Mouse (Mus musculus): ENCODE measurements around the gene Dda1. TPM values are rescaled to one million over a fixed set of nuclear protein-coding genes. Genes with fewer than 3 reads are reported as not detected.
"Not testable (repeated sequence)": the region's sequence is repeated elsewhere in the genome, so short reads cannot be mapped to it uniquely, and the experiment has no call there.

The Dda1 gene
- total RNA-seq, 4 experiments from 2014 or later, result 24.5 to 31.8 (median 26.5) TPM

DNA sequence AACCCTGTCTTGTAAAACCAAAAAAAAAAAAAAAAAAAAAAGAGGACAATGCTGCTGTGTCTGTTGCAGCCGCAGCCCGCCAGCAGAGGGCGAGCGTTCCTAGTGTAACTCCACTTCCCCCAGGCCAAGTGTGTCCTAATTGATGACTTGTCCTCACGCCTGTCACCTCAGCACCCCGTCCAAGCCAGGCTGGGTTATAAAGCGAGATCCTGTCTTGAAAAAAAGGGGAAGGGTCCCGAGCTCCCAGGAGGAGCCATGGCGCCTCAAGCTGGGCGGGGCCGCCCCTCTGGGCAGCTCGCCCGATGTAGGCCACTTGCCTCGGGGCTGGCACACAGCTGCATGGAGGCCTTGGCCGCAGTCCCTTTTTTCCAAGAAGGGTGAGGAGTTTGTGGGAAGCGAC, 26.0 kb downstream of the Dda1 start:
- DNase-seq (ENCODE audit: low spot score in 2 of 2), result peak; percentile 76 to 81

DNA sequence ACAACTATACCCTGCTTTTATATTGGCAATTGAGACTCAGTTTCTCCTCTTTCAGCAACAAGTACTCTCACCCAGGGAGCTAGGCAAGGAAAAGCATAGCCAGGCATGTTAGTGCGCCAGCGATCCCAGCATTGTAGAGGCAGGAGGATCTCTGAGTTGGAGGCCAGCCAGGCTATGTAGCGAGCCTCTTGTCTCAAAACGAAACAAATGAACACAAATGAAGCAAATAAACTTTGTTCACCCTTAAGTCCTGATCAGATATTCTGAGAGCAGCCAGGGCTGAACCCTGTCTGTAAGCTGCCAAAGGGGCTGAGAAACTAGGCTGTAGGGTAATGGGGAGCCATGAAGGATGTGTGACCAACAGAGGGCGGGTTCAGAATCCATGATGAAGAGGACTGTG, 26.8 kb downstream of the Dda1 start:
- DNase-seq (ENCODE audit: low spot score in 2 of 2), result no peak

DNA sequence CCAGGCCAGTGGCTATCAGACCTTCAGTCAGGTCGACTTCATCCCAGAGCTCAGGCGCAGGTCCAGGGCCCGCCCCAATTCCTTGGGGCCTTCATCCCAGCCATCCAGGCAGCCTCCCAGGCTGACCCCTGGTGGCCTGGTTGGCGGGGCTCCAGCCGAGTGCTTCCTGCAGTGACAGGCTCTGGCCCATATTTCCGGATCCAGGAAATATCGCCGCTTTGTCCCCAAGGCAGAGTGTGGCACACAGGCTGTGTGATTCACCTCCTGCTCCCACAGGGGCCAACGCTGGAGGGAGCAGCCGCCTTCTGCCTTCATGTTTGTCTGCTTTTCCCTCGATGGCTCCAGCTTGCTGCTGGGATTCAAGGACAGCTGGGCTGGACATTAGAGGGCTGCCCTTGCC, 27.5 kb downstream of the Dda1 start:
- DNase-seq (ENCODE audit: low spot score in 2 of 2), result peak; percentile 82 to 91

DNA sequence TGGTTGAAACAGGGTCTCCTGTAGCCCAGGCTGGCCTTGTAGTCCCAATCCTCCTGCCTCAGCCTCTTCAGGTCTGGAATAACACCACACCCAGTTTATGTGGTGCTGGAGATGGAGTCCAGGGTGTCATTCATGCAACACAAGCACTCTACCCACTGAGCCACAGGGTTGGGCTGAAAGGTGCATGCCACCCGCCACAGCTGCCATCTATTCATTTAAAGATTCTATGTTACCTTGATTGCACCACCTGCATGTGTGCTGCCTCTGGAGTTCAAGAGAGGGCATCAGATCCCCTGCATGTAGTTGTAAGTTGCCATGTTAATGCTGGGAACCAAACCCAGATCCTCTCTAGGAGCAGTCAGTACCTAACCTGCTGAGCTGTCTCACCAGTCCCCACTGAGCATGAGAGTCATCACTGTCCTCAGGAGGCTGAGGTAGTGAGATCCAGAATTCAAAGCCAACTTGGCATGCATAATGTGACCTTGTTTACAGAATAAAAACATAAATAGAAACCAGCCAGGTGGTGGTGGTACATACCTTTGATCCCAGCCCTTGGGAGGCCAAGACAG, 28.2 kb downstream of the Dda1 start:
- DNase-seq (ENCODE audit: low spot score in 2 of 2), result no peak

DNA sequence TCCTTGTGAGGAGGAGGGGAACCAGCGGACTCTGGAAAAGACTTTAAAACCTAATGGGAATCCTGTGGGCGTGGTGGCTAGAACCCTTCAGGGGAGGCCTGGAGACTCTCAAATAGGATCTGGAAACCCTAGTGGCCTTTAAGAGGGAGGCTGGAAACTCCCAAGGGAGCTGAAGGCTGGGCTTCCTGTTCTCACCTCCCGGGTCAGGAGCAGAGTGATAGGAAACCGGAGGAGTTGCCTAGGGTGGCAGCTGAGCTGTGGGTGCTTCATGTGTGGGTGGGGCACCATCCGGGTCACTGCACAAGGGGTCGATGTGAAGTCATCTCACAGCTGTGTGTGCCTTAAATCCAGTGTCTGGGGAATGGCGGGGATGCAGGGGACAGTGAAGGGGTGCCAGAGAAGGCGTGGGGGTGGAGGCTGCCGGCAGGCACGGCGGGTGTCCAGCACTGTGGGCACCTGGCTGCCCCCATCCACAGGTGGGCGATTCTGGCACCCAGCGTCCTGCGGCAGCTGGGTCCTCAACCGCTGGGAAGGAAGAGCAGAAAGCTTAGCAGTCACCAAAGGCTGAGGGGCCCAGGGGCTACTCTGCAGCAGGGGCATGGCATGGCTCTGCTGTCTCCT, 29.0 kb downstream of the Dda1 start:
- DNase-seq (ENCODE audit: low spot score in 2 of 2), result no peak

DNA sequence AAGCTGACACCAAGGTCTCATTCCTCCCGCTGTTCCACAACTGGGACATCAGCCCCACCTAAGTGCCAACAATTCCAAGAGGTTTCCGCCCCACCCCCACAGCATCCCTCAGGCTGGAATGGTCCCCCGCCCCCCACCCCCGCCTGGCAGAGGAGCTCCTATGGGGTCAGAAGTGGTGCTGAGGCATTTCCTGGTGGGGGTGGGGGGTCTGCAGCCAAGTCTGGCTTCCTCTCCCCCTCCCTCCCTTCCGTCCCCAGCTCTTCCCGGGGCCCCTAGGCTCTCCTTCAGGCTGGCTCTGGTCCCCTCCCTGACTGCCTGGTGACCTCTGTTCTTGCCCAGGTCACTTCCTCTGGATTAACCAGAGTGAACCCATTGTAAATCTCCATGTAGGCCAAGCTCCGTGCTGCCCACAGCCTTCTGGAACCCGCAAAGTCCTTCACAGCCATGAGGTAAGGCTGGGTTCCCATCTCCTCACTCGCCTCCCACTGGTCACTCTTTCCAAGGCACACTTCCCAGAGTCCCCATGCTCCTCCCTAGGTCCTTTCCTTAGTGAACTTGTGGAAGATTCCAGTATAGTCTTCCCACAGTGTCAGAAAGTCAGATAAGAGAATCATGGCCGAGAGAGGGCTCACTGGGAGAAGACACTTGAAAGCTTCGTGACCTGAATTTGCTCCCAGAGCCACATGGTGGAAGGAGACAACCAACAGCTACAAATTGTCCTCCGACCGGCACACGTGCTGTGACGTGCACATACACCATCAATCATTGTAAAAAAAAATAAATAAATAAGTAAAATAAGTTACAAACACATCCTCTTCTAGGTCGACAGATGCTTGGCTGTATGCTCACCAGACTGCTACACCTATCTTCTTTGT, 30.1 kb downstream of the Dda1 start:
- no peak for DNase-seq (ENCODE audit: low spot score in 2 of 2)

DNA sequence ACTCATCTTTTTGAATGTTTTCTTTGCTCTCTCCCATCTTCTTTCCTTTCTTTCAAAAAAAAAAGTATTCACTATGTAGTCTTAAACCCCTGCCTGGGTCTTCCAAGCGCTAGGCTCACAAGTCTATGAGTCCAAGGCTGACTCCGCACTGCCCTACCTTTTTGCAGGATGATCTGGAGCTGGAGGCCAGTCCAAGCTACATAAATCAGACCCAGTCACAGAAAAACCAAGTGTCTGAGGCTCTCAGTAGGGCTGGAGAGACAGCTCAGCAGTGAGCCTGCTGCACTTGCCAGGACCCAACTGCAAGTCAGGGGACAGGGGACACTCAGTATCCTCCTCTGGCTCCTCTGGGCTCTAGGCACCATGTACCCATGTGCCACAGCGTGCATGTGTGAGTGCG, 35.4 kb downstream of the Dda1 start:
- no peak for DNase-seq (ENCODE audit: low spot score in 2 of 2)

DNA sequence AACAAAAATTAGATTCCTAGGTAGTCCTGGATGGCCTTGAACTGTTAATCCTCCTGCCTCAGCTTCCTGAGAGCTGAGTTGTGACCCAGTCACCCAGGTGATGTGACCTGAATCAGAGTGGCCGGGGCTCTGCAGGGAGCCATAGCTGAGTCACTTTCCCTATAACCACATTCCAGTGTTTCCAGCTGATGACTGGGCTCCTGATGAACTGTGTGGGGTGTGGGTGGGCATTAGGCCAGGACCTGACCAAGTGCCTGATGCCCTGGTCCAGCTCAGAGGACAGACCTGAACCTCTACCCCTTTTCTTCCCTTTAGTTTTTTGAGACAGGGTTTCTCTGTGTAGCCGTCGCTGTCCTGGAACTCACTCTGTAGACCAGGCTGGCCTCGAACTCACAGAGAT, 36.3 kb downstream of the Dda1 start:
- DNase-seq (ENCODE audit: low spot score in 2 of 2), result no peak

DNA sequence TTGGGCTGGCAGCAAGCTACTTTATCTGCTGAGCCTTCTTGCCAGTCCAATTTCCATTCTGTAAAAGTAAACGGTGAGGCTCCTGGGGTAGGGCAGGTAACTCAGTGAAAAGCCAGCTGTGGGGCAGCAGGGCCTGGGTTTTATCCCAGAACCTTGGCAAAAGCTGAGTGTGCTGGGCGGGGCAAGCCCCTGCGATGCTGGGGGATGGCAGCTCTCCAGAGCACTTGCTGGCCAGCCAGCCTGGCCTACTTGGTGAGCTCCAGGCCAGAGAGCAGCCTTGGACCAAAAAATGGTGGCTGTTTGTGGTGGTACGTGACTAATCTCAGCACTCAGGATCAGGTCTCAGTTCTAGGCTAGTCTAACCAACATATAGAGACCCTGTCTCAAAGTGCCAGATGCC, 37.0 kb downstream of the Dda1 start:
- no peak for DNase-seq (ENCODE audit: low spot score in 2 of 2)

DNA sequence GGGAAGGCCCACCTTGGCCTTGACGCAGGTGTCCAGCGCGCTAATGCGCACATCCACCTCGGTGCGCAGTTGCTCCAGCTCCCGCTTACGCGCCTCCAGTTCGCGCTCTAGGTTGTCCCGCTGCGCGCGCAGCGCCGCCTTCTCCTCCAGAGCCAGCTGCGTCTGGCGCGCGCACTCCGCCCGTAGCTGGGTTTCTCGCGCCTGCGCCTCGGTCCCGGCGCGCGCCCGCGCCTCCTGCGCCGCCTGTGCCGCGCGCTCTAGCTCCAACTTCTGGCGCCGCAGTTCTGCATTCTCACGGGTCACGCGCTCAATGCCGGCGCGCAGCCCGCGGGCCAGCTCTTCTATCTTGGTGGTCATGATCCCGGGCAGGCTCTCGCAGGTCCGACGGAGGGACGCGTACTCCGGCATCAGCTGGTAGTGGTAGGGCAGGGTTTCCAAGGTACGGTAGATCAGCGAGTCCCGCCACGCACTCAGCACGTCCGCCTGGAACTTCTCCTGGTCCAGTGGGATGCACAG, 38.6 kb downstream of the Dda1 start:
- DNase-seq (ENCODE audit: low spot score in 2 of 2), result peak; percentile 74 to 84

DNA sequence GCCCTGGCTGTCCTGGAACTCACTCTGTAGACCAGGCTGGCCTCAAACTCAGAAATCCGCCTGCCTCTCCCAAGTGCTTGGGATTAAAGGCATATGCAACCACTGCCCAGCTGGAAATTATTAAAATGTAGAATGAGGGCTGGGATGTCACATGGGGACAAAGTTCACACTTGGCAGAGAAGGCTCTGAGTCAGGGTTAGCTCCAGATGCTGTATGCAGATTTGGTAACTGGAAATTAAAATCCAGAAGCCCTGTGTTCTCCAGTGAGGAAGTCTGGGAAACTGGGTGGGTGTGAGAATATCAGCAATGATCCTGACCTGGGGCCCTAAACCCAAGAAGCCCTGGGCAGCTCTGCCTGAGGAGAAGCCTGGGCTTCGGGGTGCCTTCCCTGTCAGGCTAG, 40.3 kb downstream of the Dda1 start:
- no peak for DNase-seq (ENCODE audit: low spot score in 2 of 2)

DNA sequence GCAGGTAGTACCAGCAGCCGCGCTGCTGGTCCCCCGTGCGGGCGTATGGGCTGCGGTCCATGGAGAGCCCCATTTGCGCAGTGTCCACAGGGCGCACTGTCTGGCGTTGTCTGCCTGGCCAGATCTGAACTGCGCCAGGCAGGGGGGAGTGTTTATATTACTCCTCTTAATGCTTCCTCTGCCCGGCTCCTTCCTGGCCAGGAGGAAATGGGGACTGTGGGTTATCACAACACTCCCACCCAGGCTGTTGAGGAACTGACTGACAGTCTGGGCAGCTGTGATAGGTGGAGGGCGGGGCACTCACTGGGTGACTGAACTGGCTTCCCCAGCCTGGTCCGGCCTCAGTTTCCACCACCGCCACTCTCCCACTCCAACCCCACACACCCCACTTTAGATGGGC, 42.6 kb downstream of the Dda1 start, which contains the start of gene Plvap:
TSS of gene Plvap (minus strand) at position 109 of the 400 bp plus-strand sequence.
- DNase-seq (ENCODE audit: low spot score in 2 of 2), result no peak

DNA sequence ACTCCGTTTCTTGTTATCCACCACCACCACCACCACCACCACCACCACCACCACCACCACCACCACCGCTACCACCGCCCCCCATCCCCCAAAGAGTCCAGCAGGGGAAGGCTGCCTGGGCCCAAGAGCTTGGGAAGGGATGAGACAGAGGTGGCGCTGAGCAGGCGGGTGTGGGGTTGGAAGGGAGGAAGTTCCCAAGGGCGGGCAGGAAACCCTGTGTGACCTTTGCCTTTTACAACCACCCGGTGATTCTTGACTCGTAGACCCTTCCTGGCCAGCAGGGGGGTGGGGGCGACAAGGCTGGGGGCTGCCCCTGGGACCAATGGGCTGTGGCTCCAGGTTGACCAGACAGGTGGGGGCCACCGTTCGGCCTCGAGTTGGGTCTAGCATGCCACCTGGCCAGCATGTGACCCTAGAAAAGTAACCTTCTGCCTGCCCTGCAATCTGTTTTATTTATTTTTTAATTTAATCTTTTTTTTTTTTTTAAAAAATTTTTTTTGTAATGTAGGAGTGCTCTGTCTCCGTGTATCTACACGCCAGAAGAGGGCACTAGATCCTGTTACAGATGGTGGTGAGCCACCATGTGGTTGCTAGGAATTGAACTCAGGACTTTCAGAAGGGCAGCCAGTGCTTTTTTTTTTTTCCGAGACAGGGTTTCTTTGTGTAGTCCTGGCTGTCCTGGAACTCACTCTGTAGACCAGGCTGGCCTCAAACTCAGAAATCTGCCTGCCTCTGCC, 44.2 kb downstream of the Dda1 start:
- DNase-seq (ENCODE audit: low spot score in 2 of 2), result no peak

DNA sequence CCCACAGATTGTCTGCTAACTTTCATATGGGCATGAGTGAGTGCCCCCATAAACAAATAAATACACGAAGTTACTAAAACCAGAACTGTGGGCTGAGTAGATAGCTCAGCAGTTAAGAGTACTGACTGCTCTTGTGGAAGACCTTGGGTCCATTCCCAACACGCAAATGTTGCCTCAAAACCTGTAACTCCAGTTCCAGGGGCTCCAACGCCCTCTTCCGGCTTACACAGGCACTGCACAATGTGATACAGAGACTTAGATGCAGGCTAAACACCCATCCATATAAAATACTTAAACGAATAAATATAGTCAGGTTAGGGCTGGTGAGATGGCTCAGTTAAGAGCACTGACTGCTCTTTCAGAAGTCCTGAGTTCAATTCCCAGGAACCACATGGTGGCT, 46.0 kb downstream of the Dda1 start:
- no peak for DNase-seq (ENCODE audit: low spot score in 2 of 2)

DNA sequence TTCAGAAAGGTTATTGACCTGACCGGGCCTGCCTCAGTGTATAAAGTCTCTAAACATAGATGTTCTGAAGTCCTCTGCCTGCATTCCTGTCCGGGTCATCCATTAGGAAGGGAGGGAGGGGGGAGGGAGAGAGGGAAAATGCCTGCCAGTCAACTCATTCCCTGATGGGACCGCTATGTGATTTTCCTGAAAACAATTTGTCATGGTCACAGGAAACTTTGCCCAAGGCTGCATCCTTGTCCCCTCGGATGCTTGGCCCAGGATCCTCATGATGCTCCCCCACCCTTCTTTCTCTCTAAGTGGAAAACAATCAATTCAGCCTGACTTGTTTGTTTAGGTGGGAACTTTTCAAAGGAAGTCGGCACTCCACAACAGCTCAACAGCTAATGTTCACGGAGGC, 47.8 kb downstream of the Dda1 start:
- no peak for DNase-seq (ENCODE audit: low spot score in 2 of 2)

DNA sequence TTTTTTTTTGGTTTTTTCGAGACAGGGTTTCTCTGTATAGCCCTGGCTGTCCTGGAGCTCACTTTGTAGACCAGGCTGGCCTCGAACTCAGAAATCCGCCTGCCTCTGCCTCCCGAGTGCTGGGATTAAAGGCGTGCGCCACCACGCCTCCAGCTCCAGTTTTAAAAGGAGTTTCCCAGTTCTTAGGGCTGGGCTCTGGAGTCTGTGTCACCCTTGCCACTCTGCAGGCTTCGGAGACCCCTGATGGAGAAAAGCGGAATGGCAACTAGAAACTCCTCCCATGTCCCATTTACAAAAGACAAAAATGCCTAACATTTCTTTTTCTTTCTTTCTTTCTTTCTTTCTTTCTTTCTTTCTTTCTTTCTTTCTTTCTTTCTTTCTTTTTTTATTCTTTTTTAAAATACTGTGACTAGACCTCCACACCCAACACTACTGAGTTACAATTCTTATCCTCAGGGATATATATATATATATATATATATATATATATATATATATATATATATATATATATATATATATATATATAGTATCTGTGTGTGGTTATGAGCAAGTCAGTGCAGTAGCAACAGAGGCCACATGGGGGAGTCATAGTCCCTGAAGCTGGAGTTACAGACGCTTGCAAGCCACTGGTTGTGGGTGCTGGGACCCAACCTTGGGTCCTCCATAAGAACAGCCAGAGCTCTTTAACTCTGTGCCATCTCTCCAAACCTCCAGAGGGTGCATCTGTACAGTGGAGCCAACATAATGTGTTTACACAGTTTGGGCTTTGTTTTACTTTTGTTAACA, 50.2 kb downstream of the Dda1 start:
- not testable (repeated sequence) for DNase-seq (ENCODE audit: low spot score in 2 of 2)

DNA sequence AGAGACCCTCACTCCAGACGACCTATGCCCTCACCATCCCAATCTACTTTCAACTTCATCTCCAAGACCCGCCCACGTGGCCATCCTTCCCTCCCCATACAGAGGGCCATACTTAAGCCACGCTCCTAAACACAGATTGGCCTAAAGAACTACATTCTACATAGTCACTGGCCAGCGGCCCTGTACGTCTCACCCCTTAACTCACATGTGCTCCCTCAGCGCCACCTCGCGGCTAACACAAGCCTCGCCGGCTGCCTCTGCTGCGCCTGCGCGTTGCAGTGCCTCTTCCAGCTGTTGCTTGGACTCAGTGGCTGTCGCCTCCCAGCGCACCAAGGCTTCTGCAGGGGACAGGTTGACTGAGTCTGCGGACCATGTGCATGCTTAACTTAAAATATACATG, 52.6 kb downstream of the Dda1 start:
- DNase-seq (ENCODE audit: low spot score in 2 of 2), result peak; percentile 91 to 93

DNA sequence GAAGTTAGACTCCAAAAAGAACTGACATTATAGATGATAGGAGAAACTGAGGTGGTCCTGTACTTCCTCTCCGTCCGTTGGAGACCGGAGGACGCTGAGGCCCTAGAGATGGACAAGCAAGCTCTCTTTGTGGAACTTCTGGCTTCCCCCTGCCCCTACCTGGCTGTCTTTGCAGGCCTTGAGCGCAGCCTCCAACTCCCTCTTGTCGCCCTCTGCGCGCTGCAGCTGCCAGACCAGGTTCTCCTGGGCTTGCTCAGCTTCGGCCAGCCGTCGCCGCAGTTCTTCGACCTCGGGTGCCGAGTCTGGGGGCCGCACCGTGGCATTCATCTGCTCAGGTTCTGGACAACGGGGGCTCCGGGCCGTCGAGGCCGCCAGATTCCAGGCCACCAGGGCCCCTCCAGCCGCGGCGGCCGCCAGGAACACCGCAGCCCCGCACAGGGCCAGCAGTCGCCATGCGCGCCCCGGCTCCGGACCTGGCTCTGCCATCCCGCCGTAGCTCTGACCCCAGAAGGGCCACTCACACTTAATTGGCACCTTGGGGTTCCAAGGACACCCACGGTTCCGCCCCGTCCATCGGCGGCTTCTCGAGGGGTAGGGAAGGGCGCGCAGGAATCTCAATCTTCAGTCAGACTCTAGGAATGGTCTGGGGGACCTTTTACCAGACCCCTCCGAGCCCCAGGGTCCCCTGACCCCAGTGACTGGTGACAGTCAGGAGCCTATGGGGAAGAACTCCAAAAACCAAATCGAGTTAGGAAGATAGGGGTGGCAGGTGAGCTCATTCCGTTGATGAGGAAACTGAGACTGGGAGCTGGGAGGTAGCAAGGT, 56.4 kb downstream of the Dda1 start, which contains the start of gene Ccdc194:
TSS of gene Ccdc194 (minus strand) at position 486 of the 825 bp plus-strand sequence.
- DNase-seq (ENCODE audit: low spot score in 2 of 2), result no peak

All from gastrocnemius, adult 8-10 months (tissue).